18 mouse cellular contexts compared by ENCODE assay signal in genomic region chr17:62608145-62608544, GRCm38 (mm10).
A peak's percentile ranks its signal among the peaks of the same experiment; 100 is the strongest.
DNase-seq lines count a peak whose midpoint lies in the region; ATAC-seq and TF ChIP-seq lines count a peak whose summit lies in the region.
"Had no signal": no experiment of that assay in that cellular context is flagged by ENCODE, and none has a peak within 500 bp of the region (broad histone marks: within the 10 kb centered on the region; RNA-seq: fewer than 3 reads in every experiment).

No protein-coding gene starts in this region.

- no peak for TF ChIP-seq CTCF in midbrain, postnatal 0 days (IDR thresholded peaks at IDR 0.05)

- DNase-seq in forebrain, embryonic 10.5 days (ENCODE audit: extremely low spot score, low spot score): no peak
- no peak for DNase-seq in midbrain, embryonic 11.5 days (ENCODE audit: low spot score, missing footprints)
- DNase-seq in midbrain, embryonic 10.5 days (ENCODE audit: low spot score): no peak
- peak; percentile 43 for DNase-seq in midbrain, postnatal 0 days (ENCODE audit: low spot score)
- DNase-seq in layer of hippocampus, adult 8-10 months (ENCODE audit: low spot score in 2 of 2): no peak
- DNase-seq: adrenal gland, postnatal 25 days; cerebellum, adult 9-11 months; gastrocnemius, postnatal 14 days; heart, adult 2 months; kidney, adult 11 months; kidney, postnatal 14 days; lung, postnatal 14 days; thymus, postnatal 4 days had no signal

- no peak overlapping the region for H3K9ac ChIP-seq in forebrain, embryonic 13.5 days
- H3K9ac ChIP-seq in midbrain, embryonic 11.5 days (ENCODE audit: low read length): no peak overlapping the region
- no peak overlapping the region for H3K9ac ChIP-seq in midbrain, postnatal 0 days (replicated peaks; ENCODE audit: low read length, poor library complexity, severe bottlenecking)
- H3K9ac ChIP-seq: hindbrain, embryonic 12.5 days; limb, embryonic 13.5 days; neural tube, embryonic 13.5 days had no signal

- no peak overlapping the region for H3K4me3 ChIP-seq in forebrain, embryonic 13.5 days
- H3K4me3 ChIP-seq in forebrain, embryonic 10.5 days: no peak overlapping the region
- H3K4me3 ChIP-seq in midbrain, embryonic 11.5 days (ENCODE audit: low read depth, low read length): no peak overlapping the region
- H3K4me3 ChIP-seq in midbrain, embryonic 10.5 days: no peak overlapping the region
- no peak overlapping the region for H3K4me3 ChIP-seq in midbrain, postnatal 0 days (ENCODE audit: low read depth, low read length)
- H3K4me3 ChIP-seq: heart, adult 2 months; hindbrain, embryonic 12.5 days; limb, embryonic 13.5 days; neural tube, embryonic 13.5 days had no signal

- ATAC-seq in forebrain, embryonic 13.5 days: peak; percentile 16; the same call in 1 of the 2 replicates
- ATAC-seq in midbrain, embryonic 11.5 days (ENCODE audit: low FRiP score): peak; percentile 53; the same call in 1 of the 2 replicates
- no peak for ATAC-seq in midbrain, postnatal 0 days (ENCODE audit: low FRiP score)
- ATAC-seq in inflammation-experienced regulatory T-cells, adult 6 months: no peak

- 11% methylated on average over 8 of the region's 8 CpGs for WGBS in forebrain, embryonic 13.5 days
- WGBS in forebrain, embryonic 10.5 days: 54% methylated on average over 8 of the region's 8 CpGs
- 53% methylated on average over 8 of the region's 8 CpGs for WGBS in midbrain, embryonic 11.5 days
- 59% methylated on average over 8 of the region's 8 CpGs for WGBS in midbrain, embryonic 10.5 days
- WGBS in midbrain, postnatal 0 days: 27% methylated on average over 8 of the region's 8 CpGs

- peaks cover 29% of the 10 kb centered on the region for H3K4me1 ChIP-seq in forebrain, embryonic 13.5 days
- peaks cover 44% of the 10 kb centered on the region for H3K4me1 ChIP-seq in forebrain, embryonic 10.5 days
- H3K4me1 ChIP-seq in midbrain, embryonic 11.5 days (ENCODE audit: control insufficient read depth, insufficient read depth, low read length): peaks cover 3% of the 10 kb centered on the region; the same call in 1 of the 2 replicates
- peaks cover 44% of the 10 kb centered on the region for H3K4me1 ChIP-seq in midbrain, embryonic 10.5 days
- no peaks in the 10 kb centered on the region; the same call in 1 of the 2 replicates for H3K4me1 ChIP-seq in midbrain, postnatal 0 days (ENCODE audit: insufficient read depth, low read length)

- no peaks in the 10 kb centered on the region for H3K9me3 ChIP-seq in forebrain, embryonic 13.5 days (replicated peaks)
- no peaks in the 10 kb centered on the region for H3K9me3 ChIP-seq in forebrain, embryonic 10.5 days
- H3K9me3 ChIP-seq in midbrain, embryonic 11.5 days (ENCODE audit: control insufficient read depth, low read length): no peaks in the 10 kb centered on the region
- no peaks in the 10 kb centered on the region for H3K9me3 ChIP-seq in midbrain, embryonic 10.5 days (replicated peaks)
- no peaks in the 10 kb centered on the region for H3K9me3 ChIP-seq in midbrain, postnatal 0 days (ENCODE audit: low read length)
- H3K9me3 ChIP-seq: hindbrain, embryonic 12.5 days; limb, embryonic 13.5 days; neural tube, embryonic 13.5 days had no signal

- peaks cover 18% of the 10 kb centered on the region for H3K27me3 ChIP-seq in forebrain, embryonic 13.5 days
- peaks cover 28% of the 10 kb centered on the region; the same call in 1 of the 2 replicates for H3K27me3 ChIP-seq in forebrain, embryonic 10.5 days (ENCODE audit: poor library complexity, severe bottlenecking)
- H3K27me3 ChIP-seq in midbrain, embryonic 11.5 days (ENCODE audit: control insufficient read depth, insufficient read depth, low read length): no peaks in the 10 kb centered on the region
- H3K27me3 ChIP-seq in midbrain, embryonic 10.5 days (ENCODE audit: low read depth, poor library complexity, severe bottlenecking): 0 out of 2 replicates have a peak, but pooled peaks cover 3% of the 10 kb centered on the region
- H3K27me3 ChIP-seq in midbrain, postnatal 0 days (ENCODE audit: insufficient read depth, low read length): no peaks in the 10 kb centered on the region
- H3K27me3 ChIP-seq: hindbrain, embryonic 12.5 days; limb, embryonic 13.5 days; neural tube, embryonic 13.5 days had no signal

- H3K36me3 ChIP-seq in forebrain, embryonic 13.5 days (ENCODE audit: poor library complexity, severe bottlenecking): no peaks in the 10 kb centered on the region
- peaks cover under 1% of the 10 kb centered on the region for H3K36me3 ChIP-seq in forebrain, embryonic 10.5 days (replicated peaks)
- H3K36me3 ChIP-seq in midbrain, embryonic 11.5 days (ENCODE audit: control insufficient read depth, insufficient read depth, low read length): no peaks in the 10 kb centered on the region
- peaks cover 23% of the 10 kb centered on the region for H3K36me3 ChIP-seq in midbrain, embryonic 10.5 days
- no peaks in the 10 kb centered on the region for H3K36me3 ChIP-seq in midbrain, postnatal 0 days (ENCODE audit: insufficient read depth, low read length)
- H3K36me3 ChIP-seq: hindbrain, embryonic 12.5 days; limb, embryonic 13.5 days had no signal

- no peak overlapping the region for H3K27ac ChIP-seq in forebrain, embryonic 13.5 days
- H3K27ac ChIP-seq in forebrain, embryonic 10.5 days: no peak overlapping the region
- H3K27ac ChIP-seq in midbrain, embryonic 11.5 days (ENCODE audit: low read depth, low read length): no peak overlapping the region
- H3K27ac ChIP-seq in midbrain, embryonic 10.5 days (replicated peaks): no peak overlapping the region
- H3K27ac ChIP-seq in midbrain, postnatal 0 days (ENCODE audit: low read depth, low read length): no peak overlapping the region
- H3K27ac ChIP-seq: heart, adult 2 months; limb, embryonic 13.5 days had no signal

- H3K4me2 ChIP-seq in forebrain, embryonic 13.5 days: no peak overlapping the region
- no peak overlapping the region for H3K4me2 ChIP-seq in midbrain, embryonic 11.5 days
- H3K4me2 ChIP-seq in midbrain, postnatal 0 days (ENCODE audit: low read depth, low read length, poor library complexity, severe bottlenecking): no peak overlapping the region
- H3K4me2 ChIP-seq: hindbrain, embryonic 12.5 days; limb, embryonic 13.5 days had no signal

Comparison
In these comparisons a context has a peak if more than half of its experiments do, and no peak if none do; other contexts are left out.
1. ATAC-seq: peak in forebrain, embryonic 13.5 days (single experiment) and midbrain, embryonic 11.5 days (single experiment); none in midbrain, postnatal 0 days (single experiment) and inflammation-experienced regulatory T-cells, adult 6 months (single experiment).